Mouse (Mus musculus): Measurements from ENCODE around the gene Matn4. TPM values are rescaled to one million over a fixed set of nuclear protein-coding genes. Genes with fewer than 3 reads are reported as not detected.

The Matn4 gene
- polyA plus RNA-seq, 1 experiment from 2014 or later: 31.5 TPM

DNA sequence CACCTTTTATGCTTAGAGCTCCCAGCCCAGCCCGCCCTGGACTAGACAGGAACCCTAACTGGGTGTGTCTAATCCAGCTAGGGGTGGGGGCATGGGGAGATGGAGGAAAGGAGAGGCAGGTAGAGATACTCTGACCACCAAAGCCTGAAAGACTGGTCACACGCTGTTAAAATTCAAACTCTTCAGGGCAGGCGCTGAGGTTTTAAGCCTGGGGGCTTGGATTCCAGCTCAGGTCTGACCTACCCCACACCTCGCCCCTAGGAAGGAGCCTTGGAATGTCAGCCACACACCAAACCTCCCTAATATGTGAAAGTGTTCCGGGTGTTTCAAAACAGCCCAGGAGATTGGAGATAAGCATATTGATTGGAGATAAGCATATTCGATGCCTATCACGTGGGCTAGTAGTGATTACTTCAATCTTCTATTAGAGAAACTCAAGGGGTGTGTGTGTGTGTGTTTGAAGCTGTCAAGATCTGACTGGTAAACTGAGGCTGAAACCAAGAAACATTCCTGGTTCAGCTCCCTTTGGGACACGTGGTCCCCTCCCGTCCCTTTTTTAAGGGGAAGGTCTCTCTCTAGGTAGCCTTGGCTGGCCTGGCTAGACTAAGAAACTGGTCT lies 28.4 kb upstream of the Matn4 start:
- Histone ChIP-seq H3K27me3 (peaks cover 11% of the 10 kb centered on the region), H3K36me3 (no peaks in the 10 kb centered on the region), H3K4me2 (replicated peaks) (no peak overlapping the region), H3K4me1 (peaks cover 26% of the 10 kb centered on the region), H3K4me3 (no peak overlapping the region), H3K9me3 (replicated peaks) (no peaks in the 10 kb centered on the region), H3K27ac (no peak overlapping the region), H3K9ac (no peak overlapping the region)
- ATAC-seq (ENCODE audit: low FRiP score): no peak
- 78% methylated on average over 9 of the region's 9 CpGs for WGBS

GRCm38 (mm10) chr2:164432541-164433191 lies 27.7 kb upstream of the Matn4 start:
- no peak overlapping the region for H3K27ac ChIP-seq
- 35% methylated on average over 22 of the region's 22 CpGs for WGBS
- H3K4me2 ChIP-seq (replicated peaks): no peak overlapping the region
- H3K9me3 ChIP-seq (replicated peaks): no peaks in the 10 kb centered on the region
- no peak for ATAC-seq (ENCODE audit: low FRiP score)
- H3K9ac ChIP-seq: no peak overlapping the region
- H3K4me1 ChIP-seq: peaks cover 26% of the 10 kb centered on the region
- H3K27me3 ChIP-seq: peaks cover 11% of the 10 kb centered on the region
- H3K36me3 ChIP-seq: no peaks in the 10 kb centered on the region
- no peak overlapping the region for H3K4me3 ChIP-seq

- H3K9ac ChIP-seq: no peak overlapping the region
- no peak overlapping the region for H3K4me3 ChIP-seq
- peaks cover 23% of the 10 kb centered on the region for H3K4me1 ChIP-seq
- H3K9me3 ChIP-seq (replicated peaks): no peaks in the 10 kb centered on the region
- ATAC-seq (ENCODE audit: low FRiP score): no peak
- H3K36me3 ChIP-seq: no peaks in the 10 kb centered on the region
- no peak overlapping the region for H3K27ac ChIP-seq
- H3K27me3 ChIP-seq: peaks cover 11% of the 10 kb centered on the region
- 58% methylated on average over 9 of the region's 9 CpGs for WGBS
- no peak overlapping the region for H3K4me2 ChIP-seq (replicated peaks)
These were observed 26.9 kb upstream of the Matn4 start for GRCm38 (mm10) chr2:164431676-164432465.

DNA sequence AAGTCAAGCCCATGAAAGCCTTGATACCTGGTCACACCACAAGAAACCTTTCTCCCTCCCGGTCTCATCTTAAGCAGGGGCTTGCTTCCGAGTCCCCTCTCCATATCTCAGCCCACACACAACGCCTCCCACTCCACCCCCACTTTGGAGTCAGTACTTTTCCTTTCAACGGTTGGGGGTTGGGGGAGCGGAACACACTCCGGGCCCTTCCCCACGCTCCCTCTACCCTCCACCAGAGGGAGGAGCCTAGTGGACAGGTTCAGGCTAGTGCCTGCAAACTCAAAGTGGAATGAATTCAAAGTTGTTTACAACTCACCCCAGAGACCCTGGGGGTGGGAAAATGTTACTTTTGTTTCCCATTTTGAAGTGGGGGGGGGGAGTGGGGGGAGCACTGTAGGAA lies 25.7 kb upstream of the Matn4 start:
- Histone ChIP-seq H3K4me3 (no peak overlapping the region), H3K27me3 (peaks cover 11% of the 10 kb centered on the region), H3K36me3 (no peaks in the 10 kb centered on the region), H3K9ac (no peak overlapping the region), H3K27ac (no peak overlapping the region), H3K4me2 (replicated peaks) (no peak overlapping the region), H3K9me3 (replicated peaks) (no peaks in the 10 kb centered on the region), H3K4me1 (peaks cover 20% of the 10 kb centered on the region)
- 14% methylated on average over 7 of the region's 7 CpGs for WGBS
- ATAC-seq (ENCODE audit: low FRiP score): no peak

DNA sequence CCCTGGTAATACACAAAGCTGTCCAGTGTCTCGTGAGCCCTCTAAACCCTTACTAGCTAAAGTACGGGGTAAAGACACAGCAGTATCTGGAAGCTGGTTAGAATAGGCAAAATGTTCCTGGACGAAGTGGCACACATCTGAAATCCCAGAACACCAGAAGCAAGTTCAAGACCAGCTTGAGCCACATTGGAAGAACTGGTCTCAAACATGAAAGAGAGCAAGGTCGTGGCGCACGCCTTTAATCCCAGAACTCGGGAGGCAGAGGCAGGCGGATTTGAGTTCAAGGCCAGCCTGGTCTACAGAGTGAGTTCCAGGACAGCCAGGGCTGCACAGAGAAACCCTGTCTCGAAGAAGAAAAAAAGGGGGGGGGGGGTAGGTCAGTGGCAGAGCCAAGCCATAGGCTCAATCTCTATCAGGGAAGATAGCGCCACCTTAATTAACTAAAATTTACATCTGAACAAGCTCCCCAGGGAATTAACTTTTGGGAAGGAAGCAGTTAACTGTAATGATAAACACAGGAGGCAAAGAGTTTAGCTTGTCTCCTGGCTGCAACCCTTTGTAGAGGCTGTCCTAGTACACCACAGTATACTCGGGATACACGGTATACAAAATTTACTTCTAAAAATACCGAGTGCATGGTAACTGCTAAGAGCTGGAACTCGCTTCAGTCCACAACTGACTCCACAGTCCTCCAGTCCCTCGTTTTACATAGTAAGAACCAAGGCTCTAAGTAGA lies 25.1 kb upstream of the Matn4 start:
- no peaks in the 10 kb centered on the region for H3K36me3 ChIP-seq
- H3K27me3 ChIP-seq: peaks cover 11% of the 10 kb centered on the region
- H3K4me1 ChIP-seq: peaks cover 19% of the 10 kb centered on the region
- no peak for ATAC-seq (ENCODE audit: low FRiP score)
- H3K4me3 ChIP-seq: no peak overlapping the region
- WGBS: 43% methylated on average over 15 of the region's 15 CpGs
- no peaks in the 10 kb centered on the region for H3K9me3 ChIP-seq (replicated peaks)
- no peak overlapping the region for H3K4me2 ChIP-seq (replicated peaks)
- H3K27ac ChIP-seq: no peak overlapping the region
- H3K9ac ChIP-seq: no peak overlapping the region

DNA sequence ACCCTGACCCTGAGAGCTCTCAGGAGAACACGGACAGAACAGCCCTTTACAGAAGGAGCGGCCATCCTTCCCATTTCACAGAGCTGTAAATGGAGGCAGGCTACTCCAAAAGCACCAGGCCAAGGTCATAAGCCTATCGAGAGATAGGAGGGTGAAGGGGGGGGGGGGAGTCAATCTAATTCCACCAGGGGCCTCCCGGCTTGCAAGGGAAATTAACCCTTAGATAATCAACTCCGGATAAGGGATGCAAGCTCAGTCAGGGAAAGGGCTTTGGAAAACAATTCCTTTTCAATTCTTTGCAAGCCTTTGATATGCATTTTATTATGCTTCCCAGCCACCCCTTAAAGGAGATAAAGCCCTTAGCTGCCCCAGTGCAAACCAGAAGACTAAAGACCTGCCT lies 23.5 kb upstream of the Matn4 start:
- Histone ChIP-seq H3K4me1 (peaks cover 19% of the 10 kb centered on the region), H3K27ac (no peak overlapping the region)
- no peak for ATAC-seq (ENCODE audit: low FRiP score)

DNA sequence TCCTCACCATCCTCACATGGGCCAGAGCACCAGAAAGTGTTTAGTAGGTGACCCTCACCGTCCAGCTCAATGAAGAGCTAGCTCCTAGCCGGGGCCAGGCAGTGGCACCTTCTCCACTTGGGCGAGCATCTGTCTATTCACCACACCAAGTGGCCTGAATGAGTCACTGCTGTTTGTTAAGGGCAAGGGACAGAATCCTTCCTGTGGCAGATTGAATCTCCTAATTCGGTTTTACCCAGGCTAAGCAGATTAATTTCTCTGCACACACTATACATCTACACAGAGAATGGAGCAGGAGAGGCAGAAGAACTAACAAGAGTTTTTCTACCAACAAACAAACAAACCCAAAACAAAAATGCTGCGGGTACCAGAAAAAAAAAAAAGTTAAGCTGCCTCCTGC lies 22.0 kb upstream of the Matn4 start:
- WGBS: 84% methylated on average over 5 of the region's 5 CpGs

More for the DNA sequence above, 23.5 kb upstream of the Matn4 start:
- WGBS: 35% methylated on average over 5 of the region's 5 CpGs
- Histone ChIP-seq H3K36me3 (no peaks in the 10 kb centered on the region), H3K27me3 (peaks cover 7% of the 10 kb centered on the region), H3K9ac (no peak overlapping the region), H3K9me3 (replicated peaks) (no peaks in the 10 kb centered on the region), H3K4me3 (no peak overlapping the region), H3K4me2 (replicated peaks) (no peak overlapping the region)

DNA sequence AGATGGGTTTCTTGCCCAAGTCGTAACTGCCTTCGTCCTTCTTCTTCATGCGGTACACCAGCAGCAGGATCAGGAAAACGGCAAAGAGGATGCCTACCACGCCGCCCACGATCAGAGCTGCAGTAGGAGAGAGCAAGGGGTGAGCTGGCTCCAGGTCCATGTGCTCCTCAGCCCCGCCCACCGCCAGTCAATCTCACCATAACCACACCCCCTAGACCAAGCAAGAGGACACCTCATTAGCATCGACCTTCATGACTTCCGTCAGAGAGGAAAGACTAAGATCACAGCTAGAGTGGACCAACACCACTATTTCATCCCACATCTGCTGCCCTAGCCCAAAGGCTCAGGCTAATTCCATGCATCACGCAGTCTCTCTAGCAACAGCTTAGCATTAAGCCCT lies 21.2 kb upstream of the Matn4 start:
- no peak for ATAC-seq (ENCODE audit: low FRiP score)
- 35% methylated on average over 12 of the region's 12 CpGs for WGBS
- H3K4me1 ChIP-seq: peaks cover 8% of the 10 kb centered on the region; the same call in 1 of the 2 replicates

More for the DNA sequence above, 22.0 kb upstream of the Matn4 start:
- H3K36me3 ChIP-seq: no peaks in the 10 kb centered on the region
- no peak overlapping the region for H3K4me2 ChIP-seq (replicated peaks)
- H3K9ac ChIP-seq: no peak overlapping the region
- H3K27me3 ChIP-seq: peaks cover 7% of the 10 kb centered on the region
- no peak overlapping the region for H3K27ac ChIP-seq
- H3K9me3 ChIP-seq (replicated peaks): no peaks in the 10 kb centered on the region
- H3K4me3 ChIP-seq: no peak overlapping the region
- peaks cover 13% of the 10 kb centered on the region for H3K4me1 ChIP-seq
- ATAC-seq (ENCODE audit: low FRiP score): no peak

GRCm38 (mm10) chr2:164425401-164425800 lies 20.4 kb upstream of the Matn4 start:
- H3K4me3 ChIP-seq: no peak overlapping the region
- H3K27me3 ChIP-seq: peaks cover 7% of the 10 kb centered on the region
- no peak overlapping the region for H3K4me2 ChIP-seq (replicated peaks)
- no peak overlapping the region for H3K27ac ChIP-seq
- no peaks in the 10 kb centered on the region for H3K36me3 ChIP-seq
- 0 out of 2 replicates have a peak, but pooled peaks cover 2% of the 10 kb centered on the region for H3K4me1 ChIP-seq
- 89% methylated on average over 5 of the region's 5 CpGs for WGBS
- no peaks in the 10 kb centered on the region for H3K9me3 ChIP-seq (replicated peaks)
- no peak overlapping the region for H3K9ac ChIP-seq
- ATAC-seq (ENCODE audit: low FRiP score): no peak

More for the DNA sequence above, 21.2 kb upstream of the Matn4 start:
- H3K9ac ChIP-seq: no peak overlapping the region
- H3K9me3 ChIP-seq (replicated peaks): no peaks in the 10 kb centered on the region
- peaks cover 7% of the 10 kb centered on the region for H3K27me3 ChIP-seq
- no peaks in the 10 kb centered on the region for H3K36me3 ChIP-seq
- H3K27ac ChIP-seq: no peak overlapping the region
- H3K4me3 ChIP-seq: no peak overlapping the region
- H3K4me2 ChIP-seq (replicated peaks): no peak overlapping the region

DNA sequence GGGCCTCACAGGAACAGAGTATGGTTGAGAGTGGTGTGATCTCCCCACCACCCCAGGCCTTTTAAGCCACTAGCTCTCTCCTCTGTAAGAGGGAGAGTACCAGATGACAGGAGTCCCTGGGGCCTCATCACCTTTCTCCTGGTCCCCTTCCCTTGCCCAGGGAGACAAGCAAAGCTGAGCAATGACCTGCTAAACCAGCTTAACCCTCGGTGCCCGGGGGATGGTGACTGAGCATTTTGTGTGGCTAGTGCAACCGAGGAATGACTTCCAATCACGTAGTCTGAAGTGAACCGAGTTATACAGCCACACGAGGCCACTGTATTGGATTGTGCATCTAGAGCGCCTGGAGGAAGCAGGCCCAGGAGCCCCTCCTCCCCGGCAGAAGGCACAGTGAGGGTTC lies 19.4 kb upstream of the Matn4 start:
- no peak for ATAC-seq (ENCODE audit: low FRiP score)
- no peak overlapping the region for H3K9ac ChIP-seq
- 90% methylated on average over 8 of the region's 8 CpGs for WGBS
- no peaks in the 10 kb centered on the region for H3K36me3 ChIP-seq
- H3K9me3 ChIP-seq (replicated peaks): no peaks in the 10 kb centered on the region
- peaks cover under 1% of the 10 kb centered on the region; the same call in 1 of the 2 replicates for H3K27me3 ChIP-seq
- 0 out of 2 replicates have a peak, but pooled peaks cover 2% of the 10 kb centered on the region for H3K4me1 ChIP-seq
- H3K4me3 ChIP-seq: no peak overlapping the region
- no peak overlapping the region for H3K4me2 ChIP-seq (replicated peaks)
- H3K27ac ChIP-seq: no peak overlapping the region

- Histone ChIP-seq H3K9me3 (replicated peaks) (no peaks in the 10 kb centered on the region), H3K9ac (no peak overlapping the region), H3K4me3 (no peak overlapping the region), H3K27me3 (peaks cover 2% of the 10 kb centered on the region; the same call in 1 of the 2 replicates), H3K4me2 (replicated peaks) (no peak overlapping the region), H3K4me1 (no peaks in the 10 kb centered on the region), H3K27ac (no peak overlapping the region), H3K36me3 (no peaks in the 10 kb centered on the region)
- ATAC-seq (ENCODE audit: low FRiP score): no peak
- WGBS: 87% methylated on average over 11 of the region's 11 CpGs
These were observed 18.5 kb upstream of the Matn4 start for GRCm38 (mm10) chr2:164423464-164423863.
